Mouse (Mus musculus) thymus, adult 2 months (tissue): ENCODE results near the gene Aktip.

ENCODE experiments used
- CTCF ChIP-seq: fragments of 200-500 bp; IDR thresholded peaks from 2 replicates; pipeline ENCODE4 v1.5.1; 2012; ENCODE audit warnings: mild to moderate bottlenecking, control low read depth, low read length, moderate library complexity, borderline replicate concordance; ENCODE audit not compliant: control insufficient read depth, poor library complexity, insufficient read depth; ENCODE audit errors: extremely low read depth
- POLR2A ChIP-seq: fragments of 200-500 bp; IDR thresholded peaks from 2 replicates; pipeline ENCODE4 v1.6.1; 2012; ENCODE audit warnings: mild to moderate bottlenecking, low read length, control low read depth, moderate library complexity; ENCODE audit not compliant: control insufficient read depth, poor library complexity, insufficient read depth; ENCODE audit errors: extremely low read depth

DNA sequence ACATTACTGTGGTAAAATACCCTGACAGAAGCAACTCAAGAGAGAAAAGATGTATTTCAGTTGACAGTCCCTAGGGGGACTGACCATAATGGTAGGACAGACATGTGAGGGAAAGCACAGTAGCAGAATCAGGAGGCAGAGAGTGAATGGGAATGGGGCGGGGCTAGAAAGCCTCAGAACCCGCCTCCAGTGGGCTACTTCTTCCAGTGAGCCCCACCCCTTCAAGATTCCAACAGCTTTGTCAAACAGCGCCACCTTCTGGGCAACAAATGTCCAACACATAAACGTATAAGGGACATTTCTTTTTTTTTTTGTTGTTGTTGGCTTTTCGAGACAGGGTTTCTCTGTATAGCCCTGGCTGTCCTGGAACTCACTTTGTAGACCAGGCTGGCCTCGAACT, 45.2 kb downstream of the Aktip start:
- TF ChIP-seq CTCF: peak; percentile 31; the same call in 1 of the 2 replicates
- TF ChIP-seq POLR2A: no peak
